Comparison of ENCODE assay signal across 46 mouse cellular contexts in the genomic region with DNA sequence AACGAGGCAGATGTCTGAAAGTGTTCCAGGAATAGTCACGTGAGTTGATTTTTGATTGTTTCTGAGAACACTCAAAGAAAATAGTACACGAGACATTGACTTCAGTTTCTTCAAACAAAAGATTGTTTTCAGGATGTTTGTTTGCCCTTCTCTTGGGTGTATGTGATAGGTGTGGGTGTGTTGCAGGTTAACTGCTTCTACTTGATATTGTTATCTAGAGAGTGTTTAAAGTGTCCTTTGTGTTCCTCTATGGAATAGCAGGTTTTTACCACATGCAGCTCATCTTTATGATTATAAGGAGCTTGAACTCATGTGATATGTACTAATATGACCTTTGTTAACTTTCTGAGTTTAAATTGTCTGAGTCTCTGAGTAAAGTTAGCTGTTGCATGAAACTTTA. TPM values are rescaled to one million over a fixed set of nuclear protein-coding genes. Genes with fewer than 3 reads are reported as not detected.
"Had no signal": no experiment of that assay in that cellular context is flagged by ENCODE, and none has a peak within 500 bp of the region (broad histone marks: within the 10 kb centered on the region; RNA-seq: fewer than 3 reads in every experiment).

No protein-coding gene starts in this region.

- DNase-seq: heart, postnatal 10 days; heart, postnatal 14 days; heart, postnatal 36 days; heart, postnatal 4 days; kidney, adult 11 months; kidney, adult 18-20 months; kidney, adult 2 months; kidney, adult 8-10 months; kidney, adult 9 months; kidney, postnatal 10 days; kidney, postnatal 14 days; kidney, postnatal 25 days; kidney, postnatal 36 days; kidney, postnatal 4 days; layer of hippocampus, adult 9-11 months; layer of hippocampus, postnatal 36 days had no signal

- H3K27ac ChIP-seq: heart, embryonic 10.5 days; heart, embryonic 13.5 days; heart, embryonic 15.5 days; hindbrain, embryonic 10.5 days; hindbrain, embryonic 12.5 days; hindbrain, embryonic 13.5 days; hindbrain, embryonic 14.5 days; hindbrain, embryonic 15.5 days; hindbrain, postnatal 0 days; kidney, embryonic 15.5 days; kidney, postnatal 0 days; layer of hippocampus, adult 2 months; left cerebral cortex, adult 2 months had no signal

- H3K4me3 ChIP-seq: heart, embryonic 10.5 days; heart, embryonic 12.5 days; heart, embryonic 13.5 days; heart, embryonic 15.5 days; hindbrain, embryonic 10.5 days; hindbrain, embryonic 12.5 days; hindbrain, embryonic 13.5 days; hindbrain, embryonic 15.5 days; kidney, embryonic 15.5 days; layer of hippocampus, adult 2 months; left cerebral cortex, adult 2 months had no signal

- H3K4me1 ChIP-seq: heart, embryonic 10.5 days; heart, embryonic 12.5 days; heart, embryonic 13.5 days; heart, embryonic 15.5 days; hindbrain, embryonic 10.5 days; hindbrain, embryonic 12.5 days; hindbrain, embryonic 13.5 days; hindbrain, embryonic 15.5 days; kidney, embryonic 15.5 days had no signal

- ATAC-seq: hindbrain, embryonic 16.5 days; hindbrain, postnatal 0 days; inflammation-experienced regulatory T-cells, adult 6 months had no signal

- H3K9ac ChIP-seq: heart, embryonic 12.5 days; heart, embryonic 13.5 days; heart, embryonic 15.5 days; hindbrain, embryonic 12.5 days; hindbrain, embryonic 13.5 days; hindbrain, embryonic 14.5 days; hindbrain, embryonic 15.5 days; kidney, embryonic 15.5 days had no signal

- H3K36me3 ChIP-seq: heart, embryonic 10.5 days; heart, embryonic 12.5 days; heart, embryonic 13.5 days; heart, embryonic 15.5 days; hindbrain, embryonic 10.5 days; hindbrain, embryonic 12.5 days; hindbrain, embryonic 13.5 days; hindbrain, embryonic 15.5 days; kidney, embryonic 15.5 days had no signal

- H3K27me3 ChIP-seq: heart, embryonic 12.5 days; heart, embryonic 13.5 days; heart, embryonic 15.5 days; hindbrain, embryonic 12.5 days; hindbrain, embryonic 13.5 days; hindbrain, embryonic 15.5 days; kidney, embryonic 15.5 days had no signal

- H3K4me2 ChIP-seq: heart, embryonic 11.5 days; heart, embryonic 12.5 days; heart, embryonic 13.5 days; heart, embryonic 15.5 days; hindbrain, embryonic 12.5 days; hindbrain, embryonic 13.5 days; hindbrain, embryonic 14.5 days; hindbrain, embryonic 15.5 days; kidney, embryonic 15.5 days had no signal

- H3K9me3 ChIP-seq: heart, embryonic 10.5 days; heart, embryonic 12.5 days; heart, embryonic 13.5 days; heart, embryonic 15.5 days; hindbrain, embryonic 10.5 days; hindbrain, embryonic 12.5 days; hindbrain, embryonic 13.5 days; hindbrain, embryonic 15.5 days; kidney, embryonic 15.5 days had no signal

RNA-seq across cellular contexts. Expression of gene Ugt2b36, which starts 6.1 kb away (rescaled TPM):
- total RNA-seq: heart, adult 8-10 months; heart, postnatal 10 days; heart, postnatal 14 days; heart, postnatal 25 days; heart, postnatal 36 days; heart, postnatal 4 days; hematopoietic stem cell, adult 5-6 weeks; hindbrain, postnatal 0 days; layer of hippocampus, adult 18-20 months; layer of hippocampus, adult 2 months; layer of hippocampus, adult 8-10 months; layer of hippocampus, postnatal 10 days; layer of hippocampus, postnatal 14 days; layer of hippocampus, postnatal 25 days; layer of hippocampus, postnatal 36 days; left cerebral cortex, adult 18-20 months; left cerebral cortex, adult 2 months had no signal
- polyA plus RNA-seq: heart, embryonic 11.5 days; heart, embryonic 12.5 days; heart, embryonic 13.5 days; heart, embryonic 14.5 days; heart, embryonic 16.5 days; heart, postnatal 0 days; hindbrain, embryonic 10.5 days; hindbrain, embryonic 11.5 days; hindbrain, embryonic 12.5 days; hindbrain, embryonic 13.5 days; hindbrain, embryonic 14.5 days; hindbrain, embryonic 15.5 days; hindbrain, embryonic 16.5 days; inflammation-experienced regulatory T-cells, adult 6 months; kidney, adult 2 months had no signal

RNA-seq across cellular contexts. Expression of gene Ugt2b5, which starts 53.8 kb away (rescaled TPM):
- total RNA-seq: heart, adult 8-10 months; heart, postnatal 10 days; heart, postnatal 14 days; heart, postnatal 25 days; heart, postnatal 36 days; heart, postnatal 4 days; hematopoietic stem cell, adult 5-6 weeks; hindbrain, postnatal 0 days; layer of hippocampus, adult 18-20 months; layer of hippocampus, adult 2 months; layer of hippocampus, adult 8-10 months; layer of hippocampus, postnatal 10 days; layer of hippocampus, postnatal 14 days; layer of hippocampus, postnatal 25 days; layer of hippocampus, postnatal 36 days; left cerebral cortex, adult 18-20 months; left cerebral cortex, adult 2 months had no signal
- polyA plus RNA-seq: heart, embryonic 11.5 days; heart, embryonic 12.5 days; heart, embryonic 13.5 days; heart, embryonic 14.5 days; heart, embryonic 15.5 days; heart, postnatal 0 days; hindbrain, embryonic 11.5 days; hindbrain, embryonic 12.5 days; hindbrain, embryonic 14.5 days; hindbrain, embryonic 15.5 days; hindbrain, postnatal 0 days; inflammation-experienced regulatory T-cells, adult 6 months had no signal
